Mouse (Mus musculus): ENCODE measurements around the gene Ankrd23. TPM values are rescaled to one million over a fixed set of nuclear protein-coding genes. Genes with fewer than 3 reads are reported as not detected.

Ankrd23 gene
- polyA plus RNA-seq, 1 experiment from 2014 or later: 19.5 TPM

- 77% methylated on average over 20 of the region's 20 CpGs for WGBS
- Histone ChIP-seq H3K27me3 (no peaks in the 10 kb centered on the region), H3K4me3 (no peak overlapping the region), H3K27ac (peak overlapping the region; percentile 47; the same call in 1 of the 2 replicates), H3K4me2 (no peak overlapping the region), H3K4me1 (peaks cover 67% of the 10 kb centered on the region), H3K9ac (no peak overlapping the region), H3K9me3 (no peaks in the 10 kb centered on the region), H3K36me3 (peaks cover 65% of the 10 kb centered on the region)
- ATAC-seq (ENCODE audit: insufficient number of reproducible peaks, low FRiP score, low TSS enrichment, low read depth): no peak
Observed at GRCm38 (mm10) chr1:36550075-36550863, 13.6 kb upstream of the Ankrd23 start.

- no peak overlapping the region for H3K4me2 ChIP-seq
- 72% methylated on average over 18 of the region's 18 CpGs for WGBS
Observed at GRCm38 (mm10) chr1:36549491-36549890, 12.8 kb upstream of the Ankrd23 start.

GRCm38 (mm10) chr1:36548771-36549170 is 12.1 kb upstream of the Ankrd23 start:
- H3K4me3 ChIP-seq: no peak overlapping the region
- no peak overlapping the region for H3K9ac ChIP-seq
- no peak for ATAC-seq (ENCODE audit: insufficient number of reproducible peaks, low FRiP score, low TSS enrichment, low read depth)
- H3K4me2 ChIP-seq: no peak overlapping the region
- peak overlapping the region; percentile 47 for H3K27ac ChIP-seq
- H3K4me1 ChIP-seq: peaks cover 55% of the 10 kb centered on the region
- no peaks in the 10 kb centered on the region for H3K27me3 ChIP-seq
- peaks cover 50% of the 10 kb centered on the region for H3K36me3 ChIP-seq
- WGBS: 25% methylated on average over 8 of the region's 8 CpGs
- no peaks in the 10 kb centered on the region for H3K9me3 ChIP-seq

More at GRCm38 (mm10) chr1:36549491-36549890, 12.8 kb upstream of the Ankrd23 start:
- Histone ChIP-seq H3K4me3 (no peak overlapping the region), H3K36me3 (peaks cover 57% of the 10 kb centered on the region), H3K27ac (peak overlapping the region; percentile 47; the same call in 1 of the 2 replicates), H3K27me3 (no peaks in the 10 kb centered on the region), H3K4me1 (peaks cover 60% of the 10 kb centered on the region), H3K9ac (no peak overlapping the region), H3K9me3 (no peaks in the 10 kb centered on the region)
- no peak for ATAC-seq (ENCODE audit: insufficient number of reproducible peaks, low FRiP score, low TSS enrichment, low read depth)

GRCm38 (mm10) chr1:36547981-36548598 is 11.4 kb upstream of the Ankrd23 start:
- no peak overlapping the region for H3K4me3 ChIP-seq
- peaks cover 50% of the 10 kb centered on the region for H3K4me1 ChIP-seq
- peaks cover 43% of the 10 kb centered on the region for H3K36me3 ChIP-seq
- H3K27me3 ChIP-seq: no peaks in the 10 kb centered on the region
- no peak overlapping the region for H3K4me2 ChIP-seq
- WGBS: 20% methylated on average over 9 of the region's 9 CpGs
- ATAC-seq (ENCODE audit: insufficient number of reproducible peaks, low FRiP score, low TSS enrichment, low read depth): no peak
- H3K9ac ChIP-seq: no peak overlapping the region
- H3K9me3 ChIP-seq: no peaks in the 10 kb centered on the region
- H3K27ac ChIP-seq: peak overlapping the region; percentile 79

- H3K36me3 ChIP-seq: peaks cover 40% of the 10 kb centered on the region
- peak within 1 kb of the TSS; percentile 60 for H3K4me3 ChIP-seq
- no peaks in the 10 kb centered on the region for H3K9me3 ChIP-seq
- peak within 1 kb of the TSS; percentile 70 for H3K4me2 ChIP-seq
- peaks cover 50% of the 10 kb centered on the region for H3K4me1 ChIP-seq
- no peaks in the 10 kb centered on the region for H3K27me3 ChIP-seq
- peak within 1 kb of the TSS; percentile 62 for H3K9ac ChIP-seq
- H3K27ac ChIP-seq: peak within 1 kb of the TSS; percentile 79
- under 1% methylated on average over 43 of the region's 43 CpGs for WGBS
- ATAC-seq (ENCODE audit: insufficient number of reproducible peaks, low FRiP score, low TSS enrichment, low read depth): peak; percentile 94
Observed at GRCm38 (mm10) chr1:36546888-36547471, 10.3 kb upstream of the Ankrd23 start, which contains the start of gene Ankrd39. Gene Ankrd39, minus strand, starts transcription at chr1:36547445.

GRCm38 (mm10) chr1:36545845-36546600 is 9.3 kb upstream of the Ankrd23 start:
- peaks cover 39% of the 10 kb centered on the region for H3K36me3 ChIP-seq
- H3K4me1 ChIP-seq: peaks cover 47% of the 10 kb centered on the region

GRCm38 (mm10) chr1:36545382-36545781 is 8.7 kb upstream of the Ankrd23 start:
- Histone ChIP-seq H3K27me3 (no peaks in the 10 kb centered on the region), H3K9me3 (no peaks in the 10 kb centered on the region), H3K9ac (no peak overlapping the region), H3K27ac (no peak overlapping the region), H3K4me2 (no peak overlapping the region), H3K36me3 (peaks cover 38% of the 10 kb centered on the region), H3K4me1 (peaks cover 45% of the 10 kb centered on the region), H3K4me3 (no peak overlapping the region)
- ATAC-seq (ENCODE audit: insufficient number of reproducible peaks, low FRiP score, low TSS enrichment, low read depth): no peak
- 79% methylated on average over 2 of the region's 2 CpGs for WGBS

More at GRCm38 (mm10) chr1:36545845-36546600, 9.3 kb upstream of the Ankrd23 start:
- H3K4me2 ChIP-seq: peak overlapping the region; percentile 70
- no peaks in the 10 kb centered on the region for H3K27me3 ChIP-seq
- H3K9ac ChIP-seq: peak overlapping the region; percentile 62; the same call in 1 of the 2 replicates
- ATAC-seq (ENCODE audit: insufficient number of reproducible peaks, low FRiP score, low TSS enrichment, low read depth): no peak
- H3K27ac ChIP-seq: no peak overlapping the region
- H3K4me3 ChIP-seq: peak overlapping the region; percentile 60
- H3K9me3 ChIP-seq: no peaks in the 10 kb centered on the region
- whole genome bisulfite sequencing: 67% methylated on average over 19 of the region's 19 CpGs

GRCm38 (mm10) chr1:36542925-36543324 is 6.2 kb upstream of the Ankrd23 start:
- no peak for ATAC-seq (ENCODE audit: insufficient number of reproducible peaks, low FRiP score, low TSS enrichment, low read depth)
- no peaks in the 10 kb centered on the region for H3K27me3 ChIP-seq
- H3K9ac ChIP-seq: no peak overlapping the region
- no peak overlapping the region for H3K27ac ChIP-seq
- no peaks in the 10 kb centered on the region for H3K9me3 ChIP-seq
- no peak overlapping the region for H3K4me3 ChIP-seq
- peaks cover 22% of the 10 kb centered on the region for H3K4me1 ChIP-seq
- H3K36me3 ChIP-seq: peaks cover 44% of the 10 kb centered on the region
- WGBS: 84% methylated on average over 9 of the region's 9 CpGs
- H3K4me2 ChIP-seq: no peak overlapping the region

GRCm38 (mm10) chr1:36541844-36542243 is 5.2 kb upstream of the Ankrd23 start:
- no peak overlapping the region for H3K4me3 ChIP-seq
- ATAC-seq (ENCODE audit: insufficient number of reproducible peaks, low FRiP score, low TSS enrichment, low read depth): no peak
- WGBS: 98% methylated on average over 16 of the region's 16 CpGs

GRCm38 (mm10) chr1:36540807-36541206 is 4.1 kb upstream of the Ankrd23 start:
- Histone ChIP-seq H3K9me3 (no peaks in the 10 kb centered on the region), H3K36me3 (peaks cover 53% of the 10 kb centered on the region), H3K4me2 (no peak overlapping the region), H3K4me1 (0 out of 2 replicates have a peak, but pooled peaks cover 8% of the 10 kb centered on the region), H3K4me3 (no peak overlapping the region), H3K27ac (no peak overlapping the region), H3K27me3 (no peaks in the 10 kb centered on the region), H3K9ac (no peak overlapping the region)
- WGBS: 92% methylated on average over 12 of the region's 12 CpGs
- no peak for ATAC-seq (ENCODE audit: insufficient number of reproducible peaks, low FRiP score, low TSS enrichment, low read depth)

More at GRCm38 (mm10) chr1:36541844-36542243, 5.2 kb upstream of the Ankrd23 start:
- Histone ChIP-seq H3K27me3 (no peaks in the 10 kb centered on the region), H3K4me2 (no peak overlapping the region), H3K9me3 (no peaks in the 10 kb centered on the region), H3K9ac (no peak overlapping the region), H3K36me3 (peaks cover 49% of the 10 kb centered on the region), H3K27ac (no peak overlapping the region), H3K4me1 (peaks cover 17% of the 10 kb centered on the region)

- H3K4me1 ChIP-seq: 0 out of 2 replicates have a peak, but pooled peaks cover 3% of the 10 kb centered on the region
- H3K4me2 ChIP-seq: no peak overlapping the region
- no peak overlapping the region for H3K4me3 ChIP-seq
- H3K27ac ChIP-seq: no peak overlapping the region
- no peaks in the 10 kb centered on the region for H3K27me3 ChIP-seq
- no peak overlapping the region for H3K9ac ChIP-seq
- H3K36me3 ChIP-seq: peaks cover 53% of the 10 kb centered on the region
- no peaks in the 10 kb centered on the region for H3K9me3 ChIP-seq
- ATAC-seq (ENCODE audit: insufficient number of reproducible peaks, low FRiP score, low TSS enrichment, low read depth): no peak
- WGBS: 88% methylated on average over 11 of the region's 11 CpGs
Observed at GRCm38 (mm10) chr1:36540132-36540531, 3.4 kb upstream of the Ankrd23 start.

Measured in limb, embryonic 15.5 days (tissue).